Mouse (Mus musculus): ENCODE data around the gene Cfi.

Gene Cfi

GRCm38 (mm10) chr3:129835388-129835934, at the start of gene Cfi:
Gene Cfi (plus strand): TSS chr3:129835884.
- in situ Hi-C loops (cut with MseI, MboI): no loop called here

GRCm38 (mm10) chr3:129793801-129794200, 41.9 kb upstream of the Cfi start:
- in situ Hi-C loops (cut with MseI, MboI): no loop called here

- in situ Hi-C loops (cut with MseI, MboI): no loop called here
Measured at GRCm38 (mm10) chr3:129797341-129797740, 38.3 kb upstream of the Cfi start.

GRCm38 (mm10) chr3:129798551-129798950, 37.1 kb upstream of the Cfi start:
- in situ Hi-C loops (cut with MseI, MboI): no loop called here

GRCm38 (mm10) chr3:129799011-129799410, 36.7 kb upstream of the Cfi start:
- in situ Hi-C loops (cut with MseI, MboI): no loop called here

- in situ Hi-C loops (cut with MseI, MboI): no loop called here
Measured at GRCm38 (mm10) chr3:129803765-129804164, 31.9 kb upstream of the Cfi start, which contains the start of gene Lrit3. Gene Lrit3 (minus strand): TSS chr3:129804030.

GRCm38 (mm10) chr3:129820847-129821246, 14.8 kb upstream of the Cfi start:
- in situ Hi-C loops (cut with MseI, MboI): no loop called here

GRCm38 (mm10) chr3:129821736-129822135, 13.9 kb upstream of the Cfi start:
- in situ Hi-C loops (cut with MseI, MboI): no loop called here

- in situ Hi-C loops (cut with MseI, MboI): no loop called here
Measured at GRCm38 (mm10) chr3:129822206-129822775, 13.4 kb upstream of the Cfi start, which contains the start of gene Rrh. Gene Rrh (minus strand): TSS chr3:129822587.

- in situ Hi-C loops (cut with MseI, MboI): no loop called here
Measured at GRCm38 (mm10) chr3:129823293-129823692, 12.4 kb upstream of the Cfi start.

- in situ Hi-C loops (cut with MseI, MboI): no loop called here
Measured at GRCm38 (mm10) chr3:129824146-129824545, 11.5 kb upstream of the Cfi start.

- in situ Hi-C loops (cut with MseI, MboI): no loop called here
Measured at GRCm38 (mm10) chr3:129824891-129825290, 10.8 kb upstream of the Cfi start.

- in situ Hi-C loops (cut with MseI, MboI): no loop called here
Measured at GRCm38 (mm10) chr3:129826691-129827090, 9.0 kb upstream of the Cfi start.

GRCm38 (mm10) chr3:129827691-129828090, 8.0 kb upstream of the Cfi start:
- in situ Hi-C loops (cut with MseI, MboI): no loop called here

GRCm38 (mm10) chr3:129830626-129831025, 5.1 kb upstream of the Cfi start:
- in situ Hi-C loops (cut with MseI, MboI): no loop called here

- in situ Hi-C loops (cut with MseI, MboI): no loop called here
Measured at GRCm38 (mm10) chr3:129831035-129831568, 4.6 kb upstream of the Cfi start, which contains the start of gene Gar1. Gene Gar1 (minus strand): TSS chr3:129831396.

- in situ Hi-C loops (cut with MseI, MboI): no loop called here
Measured at GRCm38 (mm10) chr3:129836051-129836697, 490 bp downstream of the Cfi start.

GRCm38 (mm10) chr3:129836965-129837364, 1.3 kb downstream of the Cfi start:
- in situ Hi-C loops (cut with MseI, MboI): no loop called here

- in situ Hi-C loops (cut with MseI, MboI): no loop called here
Measured at GRCm38 (mm10) chr3:129838017-129838416, 2.3 kb downstream of the Cfi start.

GRCm38 (mm10) chr3:129845868-129846267, 10.2 kb downstream of the Cfi start:
- in situ Hi-C loops (cut with MseI, MboI): no loop called here

- in situ Hi-C loops (cut with MseI, MboI): no loop called here
Measured at GRCm38 (mm10) chr3:129846846-129847245, 11.2 kb downstream of the Cfi start.

- in situ Hi-C loops (cut with MseI, MboI): no loop called here
Measured at GRCm38 (mm10) chr3:129862592-129862991, 26.9 kb downstream of the Cfi start.

GRCm38 (mm10) chr3:129863698-129864097, 28.0 kb downstream of the Cfi start:
- in situ Hi-C loops (cut with MseI, MboI): no loop called here
